Mouse (Mus musculus) liver, postnatal 0 days (tissue): ENCODE measurements around the gene Hist1h2bj.
"Not testable (repeated sequence)": the region's sequence is repeated elsewhere in the genome, so short reads cannot be mapped to it uniquely, and the experiment has no call there.

ENCODE experiments used
- CTCF ChIP-seq: sonication (generic); IDR thresholded peaks from 2 replicates; pipeline ENCODE4 v1.5.1; 2016; ENCODE audit warnings: antibody characterized with exemption, low read depth
- EP300 ChIP-seq: IDR thresholded peaks from 2 replicates; pipeline ENCODE4 v1.6.1; 2016; ENCODE audit warnings: antibody characterized with exemption, low read depth, mild to moderate bottlenecking

GRCm38 (mm10) chr13:22042568-22043502 is at the start of gene Hist1h2bj, which contains the start of gene Hist1h2ag:
- TF ChIP-seq CTCF: not testable (repeated sequence)
- peak; percentile 86; the same call in 1 of the 2 replicates for TF ChIP-seq EP300
